In genomic region chr10:126511511-126511910, GRCm38 (mm10) we compare ENCODE assay signal across 8 mouse cellular contexts.
DNase-seq lines count a peak whose midpoint lies in the region; TF ChIP-seq lines count a peak whose summit lies in the region.

No protein-coding gene starts in this region.

- intact Hi-C loops in heart, adult 2 months (cut with DNase I) = no loop called here

- no peaks in the 10 kb centered on the region for H3K9me3 ChIP-seq in heart, embryonic 10.5 days
- H3K9me3 ChIP-seq in hindbrain, embryonic 10.5 days = no peaks in the 10 kb centered on the region

- 91% methylated on average over 10 of the region's 10 CpGs for WGBS in heart, adult 2 months
- WGBS in heart, embryonic 10.5 days = 86% methylated on average over 10 of the region's 10 CpGs
- WGBS in hindbrain, embryonic 10.5 days = 94% methylated on average over 10 of the region's 10 CpGs

- no peak overlapping the region for H3K4me3 ChIP-seq in heart, adult 2 months
- no peak overlapping the region for H3K4me3 ChIP-seq in heart, embryonic 10.5 days
- H3K4me3 ChIP-seq in hindbrain, embryonic 10.5 days = no peak overlapping the region

- H3K27ac ChIP-seq in heart, adult 2 months = no peak overlapping the region
- no peak overlapping the region for H3K27ac ChIP-seq in heart, embryonic 10.5 days
- no peak overlapping the region for H3K27ac ChIP-seq in hindbrain, embryonic 10.5 days

- H3K9ac ChIP-seq in heart, adult 2 months (ENCODE audit: low read depth, low read length) = no peak overlapping the region

- no peaks in the 10 kb centered on the region for H3K4me1 ChIP-seq in heart, adult 2 months (ENCODE audit: control insufficient read depth, insufficient read depth, low read length)
- H3K4me1 ChIP-seq in heart, embryonic 10.5 days = no peaks in the 10 kb centered on the region
- no peaks in the 10 kb centered on the region for H3K4me1 ChIP-seq in hindbrain, embryonic 10.5 days (replicated peaks)

- DNase-seq in heart, adult 2 months = peak; percentile 90 to 94
- DNase-seq in heart, embryonic 10.5 days (ENCODE audit: low spot score) = no peak
- DNase-seq in frontal cortex, postnatal 25 days (ENCODE audit: low spot score in 2 of 2) = peak; percentile 97 to 99
- peak; percentile 96 for DNase-seq in layer of hippocampus, adult 11-12 months (ENCODE audit: low spot score)
- DNase-seq in lung, postnatal 36 days = peak; percentile 87
- peak; percentile 84 for DNase-seq in thymus, postnatal 25 days
- no peak for DNase-seq in c-Kit-positive CD71-positive TER-119-positive erythroid progenitor cells, embryonic 14.5 days (ENCODE audit: low spot score)
- no peak for DNase-seq in hindbrain, embryonic 10.5 days (ENCODE audit: low spot score)

- no peak for TF ChIP-seq CTCF in heart, adult 2 months (IDR thresholded peaks at IDR 0.05)

- no peak for TF ChIP-seq POLR2A in heart, adult 2 months (IDR thresholded peaks at IDR 0.05; ENCODE audit: insufficient read depth, low read depth, low read length)

- H3K36me3 ChIP-seq in heart, adult 2 months (ENCODE audit: control insufficient read depth, insufficient read depth, low read length) = no peaks in the 10 kb centered on the region
- H3K36me3 ChIP-seq in heart, embryonic 10.5 days = no peaks in the 10 kb centered on the region
- H3K36me3 ChIP-seq in hindbrain, embryonic 10.5 days = no peaks in the 10 kb centered on the region

- no peak for TF ChIP-seq EP300 in heart, adult 2 months (IDR thresholded peaks at IDR 0.05; ENCODE audit: insufficient read depth, low read depth, low read length)

- H3K79me2 ChIP-seq in heart, adult 2 months (replicated peaks; ENCODE audit: control insufficient read depth, insufficient read depth, low read length) = no peaks in the 10 kb centered on the region

- no peaks in the 10 kb centered on the region for H3K27me3 ChIP-seq in heart, adult 2 months (ENCODE audit: control insufficient read depth, insufficient read depth, low read length)
- no peaks in the 10 kb centered on the region for H3K27me3 ChIP-seq in heart, embryonic 10.5 days (ENCODE audit: insufficient read depth, poor library complexity, severe bottlenecking)
- no peaks in the 10 kb centered on the region for H3K27me3 ChIP-seq in hindbrain, embryonic 10.5 days (ENCODE audit: insufficient read depth, poor library complexity, severe bottlenecking)

Comparison
In these comparisons a context has a peak if more than half of its experiments do, and no peak if none do; other contexts are left out.
1. DNase-seq: peak in heart, adult 2 months (2 of 2), frontal cortex, postnatal 25 days (2 of 2), layer of hippocampus, adult 11-12 months (single experiment), lung, postnatal 36 days (single experiment) and thymus, postnatal 25 days (single experiment); none in heart, embryonic 10.5 days (single experiment), c-Kit-positive CD71-positive TER-119-positive erythroid progenitor cells, embryonic 14.5 days (single experiment) and hindbrain, embryonic 10.5 days (single experiment).